7 mouse cellular contexts compared by ENCODE assay signal in genomic region chr4:145193991-145194511, GRCm38 (mm10). TPM values are rescaled to one million over a fixed set of nuclear protein-coding genes. Genes with fewer than 3 reads are reported as not detected.
DNase-seq lines count a peak whose midpoint lies in the region; ATAC-seq and TF ChIP-seq lines count a peak whose summit lies in the region.

No protein-coding gene starts in this region.

- H3K9ac ChIP-seq in heart, embryonic 14.5 days (ENCODE audit: low read length), result peak overlapping the region; percentile 94
- peak overlapping the region; percentile 93 for H3K9ac ChIP-seq in kidney, postnatal 0 days (ENCODE audit: low read depth, low read length)

- no peaks in the 10 kb centered on the region for H3K27me3 ChIP-seq in Patski
- H3K27me3 ChIP-seq in heart, embryonic 14.5 days (ENCODE audit: control insufficient read depth, insufficient read depth, low read length), result no peaks in the 10 kb centered on the region
- no peaks in the 10 kb centered on the region for H3K27me3 ChIP-seq in kidney, postnatal 0 days (ENCODE audit: insufficient read depth, low read length)
- H3K27me3 ChIP-seq in spleen, adult 2 months (ENCODE audit: control insufficient read depth, insufficient read depth, low read length), result no peaks in the 10 kb centered on the region

- H3K4me1 ChIP-seq in brown adipose tissue, adult 24 weeks (ENCODE audit: control insufficient read depth, insufficient read depth, insufficient read length, low read length), result peaks cover 3% of the 10 kb centered on the region; the same call in 1 of the 2 replicates
- peaks cover 2 to 16% of the 10 kb centered on the region in 2 experiments; a peak in 3 of 4 replicates for H3K4me1 ChIP-seq in heart, embryonic 14.5 days (ENCODE audit: control insufficient read depth in 2 of 2, insufficient read depth in 2 of 2, low read length in 2 of 2)
- H3K4me1 ChIP-seq in kidney, postnatal 0 days (replicated peaks; ENCODE audit: insufficient read depth, low read length), result peaks cover 8% of the 10 kb centered on the region
- no peaks in the 10 kb centered on the region for H3K4me1 ChIP-seq in spleen, adult 2 months (ENCODE audit: control insufficient read depth, insufficient read depth, insufficient read length)

- in situ Hi-C loops in Patski (cut with MboI; ENCODE audit: low pct_unique_long_range_greater_than_20kb), result no loop called here

- H3K27ac ChIP-seq in brown adipose tissue, adult 24 weeks (replicated peaks; ENCODE audit: low read depth, low read length), result peak overlapping the region; percentile 77
- H3K27ac ChIP-seq in heart, embryonic 14.5 days (replicated peaks in 1 of 2; ENCODE audit: control insufficient read depth in 1 of 2, insufficient read depth in 1 of 2, low read depth in 2 of 2, low read length in 2 of 2), result peak overlapping the region; percentile 87 to 90
- H3K27ac ChIP-seq in kidney, postnatal 0 days, result peak overlapping the region; percentile 77
- no peak overlapping the region; the same call in 1 of the 2 replicates for H3K27ac ChIP-seq in spleen, adult 2 months (ENCODE audit: insufficient read depth, low read length)

- CTCF ChIA-PET in Patski (lab: Charles Lee), result interaction anchor here (1.0 to 2.0 kb wide), 4 partner anchors 11 to 92 kb away, joined by 5 to 12 read pairs (median 6); no protein-coding TSS in a partner anchor

- DNase-seq in Patski (ENCODE audit: low read depth, low spot score), result no peak
- peak; percentile 56 for DNase-seq in kidney, postnatal 0 days (ENCODE audit: low spot score)
- peak; percentile 36 to 54 for DNase-seq in lung, postnatal 4 days
- DNase-seq in spleen, adult 2 months (ENCODE audit: low read depth in 1 of 2, low spot score in 2 of 2), result peak in 1 of 2 experiments; percentile 8

- TF ChIP-seq CTCF in Patski (IDR thresholded peaks at IDR 0.05), result no peak
- TF ChIP-seq CTCF in kidney, postnatal 0 days (IDR thresholded peaks at IDR 0.05; ENCODE audit: low read depth), result no peak
- no peak for TF ChIP-seq CTCF in spleen, adult 2 months (IDR thresholded peaks at IDR 0.05; ENCODE audit: extremely low read depth, insufficient read depth, insufficient read length, insufficient replicate concordance)

- WGBS in heart, embryonic 14.5 days, result under 1% methylated on average over 10 of the region's 10 CpGs
- WGBS in kidney, postnatal 0 days, result 2% methylated on average over 10 of the region's 10 CpGs
- 6% methylated on average over 10 of the region's 10 CpGs for WGBS in spleen, adult 2 months

- peak; percentile 60 for ATAC-seq in Patski
- ATAC-seq in erythroid progenitor cell, adult 5-6 weeks (replicated peaks; ENCODE audit: low FRiP score, poor library complexity, severe bottlenecking), result peak; percentile 64
- ATAC-seq in heart, embryonic 14.5 days (ENCODE audit: insufficient number of reproducible peaks, insufficient read depth, low FRiP score, low read depth), result peak; percentile 46
- ATAC-seq in kidney, postnatal 0 days (replicated peaks; ENCODE audit: low FRiP score, low read depth), result peak; percentile 23

- H3K36me3 ChIP-seq in heart, embryonic 14.5 days (ENCODE audit: control insufficient read depth, insufficient read depth, low read length), result peaks cover 21% of the 10 kb centered on the region
- peaks cover 8% of the 10 kb centered on the region; the same call in 1 of the 2 replicates for H3K36me3 ChIP-seq in kidney, postnatal 0 days (ENCODE audit: insufficient read depth, low read length)
- peaks cover 2% of the 10 kb centered on the region for H3K36me3 ChIP-seq in spleen, adult 2 months (ENCODE audit: control insufficient read depth, insufficient read depth, low read length)

- TF ChIP-seq POLR2A in spleen, adult 2 months (IDR thresholded peaks at IDR 0.05; ENCODE audit: low read depth, low read length), result no peak

- H3K9me3 ChIP-seq in heart, embryonic 14.5 days (ENCODE audit: control insufficient read depth, low read length), result no peaks in the 10 kb centered on the region
- no peaks in the 10 kb centered on the region for H3K9me3 ChIP-seq in kidney, postnatal 0 days (replicated peaks; ENCODE audit: low read length)

- POLR2A ChIA-PET in Patski (lab: Charles Lee), result interaction anchor here (0.8 kb wide), 1 partner anchor 10 kb away, joined by 3 read pairs; no protein-coding TSS in a partner anchor

- peak overlapping the region; percentile 77 for H3K4me2 ChIP-seq in heart, embryonic 14.5 days (ENCODE audit: low read length)
- H3K4me2 ChIP-seq in kidney, postnatal 0 days (ENCODE audit: low read length), result peak overlapping the region; percentile 94

- H3K4me3 ChIP-seq in brown adipose tissue, adult 24 weeks (ENCODE audit: insufficient read depth, low read depth, low read length), result peak overlapping the region; percentile 91
- peak overlapping the region; percentile 54 to 95 for H3K4me3 ChIP-seq in heart, embryonic 14.5 days (ENCODE audit: control insufficient read depth in 1 of 2, insufficient read depth in 1 of 2, low read depth in 1 of 2, low read length in 2 of 2)
- H3K4me3 ChIP-seq in kidney, postnatal 0 days (replicated peaks; ENCODE audit: low read depth, low read length), result peak overlapping the region; percentile 99
- peak overlapping the region; percentile 90 for H3K4me3 ChIP-seq in spleen, adult 2 months (ENCODE audit: extremely low read depth, insufficient read depth, insufficient read length)

RNA-seq across cellular contexts. Expression of gene Vps13d, which starts 0.8 kb away (rescaled TPM):
- polyA plus RNA-seq in Patski (2021), result 36.6 TPM
- 30.9 and 35.6 TPM in 2 replicates for polyA plus RNA-seq in brown adipose tissue, adult 24 weeks (2012; ENCODE audit: insufficient read depth, insufficient read length, missing spikeins)
- 46.9 and 54.5 TPM in 2 replicates for total RNA-seq in erythroid progenitor cell, adult 5-6 weeks (2015; ENCODE audit: low replicate concordance)
- total RNA-seq in erythroid progenitor cell, adult 5-6 weeks (2017; ENCODE audit: low replicate concordance), result 65.3 and 66.2 TPM in 2 replicates
- polyA plus RNA-seq in heart, embryonic 14.5 days (2014; fragmentation: Nextera tagmentation; extraction: Ambion mirVana), result 10.9 and 11.9 TPM in 2 replicates
- polyA plus RNA-seq in kidney, postnatal 0 days (2015; fragmentation: Nextera tagmentation; extraction: Ambion mirVana), result 14.7 and 15.2 TPM in 2 replicates
- polyA plus RNA-seq in spleen, adult 2 months (2012; rRNA removed), result 10.2 and 12.1 TPM in 2 replicates

RNA-seq across cellular contexts. Expression of gene Tnfrsf1b, which starts 52.6 kb away (rescaled TPM):
- polyA plus RNA-seq in Patski (2021), result 0.12 TPM
- polyA plus RNA-seq in brown adipose tissue, adult 24 weeks (2012; ENCODE audit: insufficient read depth, insufficient read length, missing spikeins), result 2.8 and 3.4 TPM in 2 replicates
- total RNA-seq in erythroid progenitor cell, adult 5-6 weeks (2015; ENCODE audit: low replicate concordance), result 7.6 and 23.1 TPM in 2 replicates
- 6.3 and 8.2 TPM in 2 replicates for total RNA-seq in erythroid progenitor cell, adult 5-6 weeks (2017; ENCODE audit: low replicate concordance)
- 3.4 and 3.7 TPM in 2 replicates for polyA plus RNA-seq in heart, embryonic 14.5 days (2014; fragmentation: Nextera tagmentation; extraction: Ambion mirVana)
- polyA plus RNA-seq in kidney, postnatal 0 days (2015; fragmentation: Nextera tagmentation; extraction: Ambion mirVana), result 2.5 TPM in 2 replicates
- polyA plus RNA-seq in spleen, adult 2 months (2012; rRNA removed), result 45.9 and 63.4 TPM in 2 replicates
